Mouse (Mus musculus) heart, postnatal 0 days (tissue): ENCODE results near the gene Mpzl2.

Experiments
- CTCF ChIP-seq: IDR thresholded peaks from 2 replicates; pipeline ENCODE4 v1.5.1; 2016; ENCODE audit warnings: antibody characterized with exemption, control low read depth, low read depth
- EP300 ChIP-seq: IDR thresholded peaks from 2 replicates; pipeline ENCODE4 v1.6.1; 2016; ENCODE audit warnings: antibody characterized with exemption, low read depth

GRCm38 (mm10) chr9:45042056-45042720, 2.6 kb downstream of the Mpzl2 start:
- TF ChIP-seq CTCF (no peak), EP300 (no peak)
